In the genomic region with DNA sequence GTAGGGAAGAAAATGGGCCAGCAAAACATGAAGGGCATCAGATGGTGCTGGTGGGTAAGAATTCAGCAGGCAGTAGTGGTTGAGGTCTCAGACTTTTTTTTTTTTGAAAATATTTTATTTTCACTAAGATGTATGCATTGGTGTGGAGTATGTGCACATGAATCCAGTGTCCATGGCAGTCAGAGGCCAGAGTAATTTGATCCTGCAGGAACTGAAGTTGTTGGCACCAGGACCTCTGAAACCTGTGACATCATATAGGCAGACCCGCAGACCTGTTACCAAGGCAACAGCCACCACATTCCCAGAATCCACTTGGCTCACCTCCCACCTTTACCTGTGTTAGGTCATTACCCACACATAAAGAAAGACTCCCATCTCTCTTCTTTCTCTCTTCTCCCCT, we compare ENCODE assay signal across 14 mouse cellular contexts.
"Had no signal": no experiment of that assay in that cellular context is flagged by ENCODE, and none has a peak within 500 bp of the region (broad histone marks: within the 10 kb centered on the region; RNA-seq: fewer than 3 reads in every experiment).

No protein-coding gene starts in this region.

- H3K4me1 ChIP-seq: liver, embryonic 15.5 days; midbrain, embryonic 15.5 days; neural tube, embryonic 12.5 days had no signal

- H3K4me3 ChIP-seq: liver, embryonic 15.5 days; midbrain, embryonic 15.5 days; neural tube, embryonic 12.5 days had no signal

- H3K27me3 ChIP-seq: liver, embryonic 15.5 days; midbrain, embryonic 15.5 days; neural tube, embryonic 12.5 days had no signal

- H3K36me3 ChIP-seq: liver, embryonic 15.5 days; midbrain, embryonic 15.5 days; neural tube, embryonic 12.5 days had no signal

- H3K9me3 ChIP-seq: liver, embryonic 15.5 days; midbrain, embryonic 15.5 days; neural tube, embryonic 12.5 days had no signal

- DNase-seq: kidney, adult 2 months; lung, adult 2 months; lung, postnatal 36 days; retina, postnatal 1 day; right cerebral cortex, postnatal 4 days; spleen, adult 18-20 months; thymus, adult 18-20 months; thymus, postnatal 25 days had no signal

- H3K9ac ChIP-seq: liver, embryonic 15.5 days; midbrain, embryonic 15.5 days; neural tube, embryonic 12.5 days had no signal

- H3K27ac ChIP-seq: kidney, postnatal 0 days; liver, embryonic 15.5 days; midbrain, embryonic 15.5 days; neural tube, embryonic 12.5 days had no signal

- H3K4me2 ChIP-seq: liver, embryonic 11.5 days; liver, embryonic 15.5 days; midbrain, embryonic 15.5 days; neural tube, embryonic 12.5 days had no signal

- ATAC-seq: lung, postnatal 0 days; midbrain, embryonic 15.5 days had no signal
